Mouse (Mus musculus): ENCODE results near the gene Nme7.

The Nme7 gene

GRCm38 (mm10) chr1:164427777-164428176, 123.9 kb downstream of the Nme7 start:
- in situ Hi-C loops (cut with MboI, MseI) = no loop called here

GRCm38 (mm10) chr1:164428644-164429043, 124.7 kb downstream of the Nme7 start:
- in situ Hi-C loops (cut with MboI, MseI) = no loop called here

- in situ Hi-C loops (cut with MboI, MseI) = no loop called here
Observed at GRCm38 (mm10) chr1:164432649-164433048, 128.7 kb downstream of the Nme7 start.

GRCm38 (mm10) chr1:164434049-164434448, 130.1 kb downstream of the Nme7 start:
- in situ Hi-C loops (cut with MboI, MseI) = no loop called here

GRCm38 (mm10) chr1:164436749-164437148, 132.8 kb downstream of the Nme7 start:
- in situ Hi-C loops (cut with MboI, MseI) = no loop called here

GRCm38 (mm10) chr1:164440230-164440629, 136.3 kb downstream of the Nme7 start:
- in situ Hi-C loops (cut with MboI, MseI) = no loop called here

GRCm38 (mm10) chr1:164440708-164441407, 136.9 kb downstream of the Nme7 start:
- in situ Hi-C loops (cut with MboI, MseI) = no loop called here

GRCm38 (mm10) chr1:164441408-164441974, 137.6 kb downstream of the Nme7 start:
- in situ Hi-C loops (cut with MboI, MseI) = no loop called here

- in situ Hi-C loops (cut with MboI, MseI) = no loop called here
Observed at GRCm38 (mm10) chr1:164445620-164446162, 141.8 kb downstream of the Nme7 start.

- in situ Hi-C loops (cut with MboI, MseI) = no loop called here
Observed at GRCm38 (mm10) chr1:164446535-164446934, 142.6 kb downstream of the Nme7 start.

GRCm38 (mm10) chr1:164447521-164447920, 143.6 kb downstream of the Nme7 start:
- in situ Hi-C loops (cut with MboI, MseI) = no loop called here

- in situ Hi-C loops (cut with MboI, MseI) = loop anchor here (5.0 kb wide), 1 partner anchor 448 kb away; no protein-coding TSS in a partner anchor
Observed at GRCm38 (mm10) chr1:164449626-164450025, 145.7 kb downstream of the Nme7 start.

GRCm38 (mm10) chr1:164450231-164450630, 146.3 kb downstream of the Nme7 start:
- in situ Hi-C loops (cut with MboI, MseI) = loop anchor here (5.0 kb wide), 1 partner anchor 447 kb away; no protein-coding TSS in a partner anchor

- in situ Hi-C loops (cut with MboI, MseI) = loop anchor here (5.0 kb wide), 1 partner anchor 447 kb away; no protein-coding TSS in a partner anchor
Observed at GRCm38 (mm10) chr1:164450644-164451043, 146.7 kb downstream of the Nme7 start.

GRCm38 (mm10) chr1:164451346-164451745, 147.4 kb downstream of the Nme7 start:
- in situ Hi-C loops (cut with MboI, MseI) = loop anchor here (5.0 kb wide), 1 partner anchor 446 kb away; no protein-coding TSS in a partner anchor

GRCm38 (mm10) chr1:164452580-164452979, 148.7 kb downstream of the Nme7 start:
- in situ Hi-C loops (cut with MboI, MseI) = loop anchor here (5.0 kb wide), 1 partner anchor 445 kb away; no protein-coding TSS in a partner anchor

- in situ Hi-C loops (cut with MboI, MseI) = loop anchor here (5.0 kb wide), 1 partner anchor 444 kb away; no protein-coding TSS in a partner anchor
Observed at GRCm38 (mm10) chr1:164453146-164453545, 149.2 kb downstream of the Nme7 start.

GRCm38 (mm10) chr1:164453739-164454138, 149.8 kb downstream of the Nme7 start:
- in situ Hi-C loops (cut with MboI, MseI) = loop anchor here (5.0 kb wide), 1 partner anchor 444 kb away; no protein-coding TSS in a partner anchor

GRCm38 (mm10) chr1:164454747-164455400, 151.0 kb downstream of the Nme7 start:
- in situ Hi-C loops (cut with MboI, MseI) = loop anchor here (5.0 kb wide), 1 partner anchor 442 kb away; no protein-coding TSS in a partner anchor

- in situ Hi-C loops (cut with MboI, MseI) = no loop called here
Observed at GRCm38 (mm10) chr1:164455614-164456013, 151.7 kb downstream of the Nme7 start.

- in situ Hi-C loops (cut with MboI, MseI) = no loop called here
Observed at GRCm38 (mm10) chr1:164456065-164456464, 152.1 kb downstream of the Nme7 start.

GRCm38 (mm10) chr1:164456731-164457130, 152.8 kb downstream of the Nme7 start:
- in situ Hi-C loops (cut with MboI, MseI) = no loop called here

Data from regulatory T cell (primary cell).